Mouse (Mus musculus) kidney, embryonic 15.5 days (tissue): Measurements from ENCODE around the gene Izumo2. TPM values are rescaled to one million over a fixed set of nuclear protein-coding genes. Genes with fewer than 3 reads are reported as not detected.
"Not testable (repeated sequence)": the region's sequence is repeated elsewhere in the genome, so short reads cannot be mapped to it uniquely, and the experiment has no call there.

Experiments
- ATAC-seq: fragments of 200-750 bp; cut with Nextera tagmentation; replicated peaks from 2 replicates; pipeline ENCODE4 v1.8.0; 2017; ENCODE audit warnings: moderate TSS enrichment; ENCODE audit not compliant: low FRiP score
- H3K27ac ChIP-seq: fragments of 300-500 bp; sonication (generic); 2 replicates; pipeline ENCODE4 v1.5.1; 2015; ENCODE audit warnings: mild to moderate bottlenecking, inconsistent platforms
- H3K27me3 ChIP-seq: fragments of 300-500 bp; sonication (generic); 2 replicates; pipeline ENCODE4 v1.6.1; 2015; ENCODE audit warnings: inconsistent platforms
- H3K36me3 ChIP-seq: fragments of 300-500 bp; sonication (generic); 2 replicates; pipeline ENCODE4 v1.6.1; 2015; ENCODE audit warnings: inconsistent platforms
- H3K4me1 ChIP-seq: fragments of 300-500 bp; sonication (generic); 2 replicates; pipeline ENCODE4 v1.6.1; 2015; ENCODE audit warnings: inconsistent platforms
- H3K4me2 ChIP-seq: fragments of 300-500 bp; sonication (generic); 2 replicates; pipeline ENCODE4 v1.6.1; 2015; ENCODE audit warnings: moderate library complexity, mild to moderate bottlenecking, inconsistent platforms
- H3K4me3 ChIP-seq: fragments of 300-500 bp; sonication (generic); replicated peaks from 2 replicates; pipeline ENCODE4 v1.5.1; 2015; ENCODE audit warnings: mild to moderate bottlenecking, inconsistent platforms
- H3K9ac ChIP-seq: fragments of 300-500 bp; sonication (generic); 2 replicates; pipeline ENCODE4 v1.6.1; 2015; ENCODE audit warnings: mild to moderate bottlenecking, inconsistent platforms
- H3K9me3 ChIP-seq: fragments of 300-500 bp; sonication (generic); replicated peaks from 2 replicates; pipeline ENCODE4 v1.6.1; 2016; ENCODE audit warnings: inconsistent platforms
- WGBS: fragments of 180-500 bp; shearing (Covaris S2); methylation state at CpG from one replicate; pipeline ENCODE4 v1.1.7; 2015; ENCODE audit warnings: mixed read lengths; 5-methylcytosine and 5-hydroxymethylcytosine counted together
- polyA plus RNA-seq: library from polyadenylated mRNA; unstranded; fragments of >200 nt; fragmentation: Nextera tagmentation; extraction: Ambion mirVana; gene quantifications from 2 replicates; pipeline ENCODE4 v1.2.1, GENCODE M21; 2015

The Izumo2 gene
- polyA plus RNA-seq, 1 experiment from 2014 or later, result not detected

- Histone ChIP-seq H3K4me2 (no peak overlapping the region), H3K9me3 (0 out of 2 replicates have a peak, but pooled peaks cover 6% of the 10 kb centered on the region), H3K4me3 (no peak overlapping the region), H3K27ac (no peak overlapping the region), H3K4me1 (no peaks in the 10 kb centered on the region), H3K9ac (no peak overlapping the region), H3K27me3 (no peaks in the 10 kb centered on the region), H3K36me3 (no peaks in the 10 kb centered on the region)
- 78% methylated on average over 8 of the region's 8 CpGs for WGBS
- no peak for ATAC-seq
Measured at GRCm38 (mm10) chr7:44702985-44703384, 5.6 kb upstream of the Izumo2 start.

GRCm38 (mm10) chr7:44704363-44704762 is 4.2 kb upstream of the Izumo2 start:
- Histone ChIP-seq H3K4me3 (no peak overlapping the region), H3K27ac (no peak overlapping the region), H3K27me3 (no peaks in the 10 kb centered on the region), H3K9ac (no peak overlapping the region), H3K36me3 (no peaks in the 10 kb centered on the region), H3K4me1 (no peaks in the 10 kb centered on the region), H3K4me2 (no peak overlapping the region), H3K9me3 (0 out of 2 replicates have a peak, but pooled peaks cover 6% of the 10 kb centered on the region)
- no peak for ATAC-seq
- whole genome bisulfite sequencing, result 57% methylated on average over 3 of the region's 3 CpGs

DNA sequence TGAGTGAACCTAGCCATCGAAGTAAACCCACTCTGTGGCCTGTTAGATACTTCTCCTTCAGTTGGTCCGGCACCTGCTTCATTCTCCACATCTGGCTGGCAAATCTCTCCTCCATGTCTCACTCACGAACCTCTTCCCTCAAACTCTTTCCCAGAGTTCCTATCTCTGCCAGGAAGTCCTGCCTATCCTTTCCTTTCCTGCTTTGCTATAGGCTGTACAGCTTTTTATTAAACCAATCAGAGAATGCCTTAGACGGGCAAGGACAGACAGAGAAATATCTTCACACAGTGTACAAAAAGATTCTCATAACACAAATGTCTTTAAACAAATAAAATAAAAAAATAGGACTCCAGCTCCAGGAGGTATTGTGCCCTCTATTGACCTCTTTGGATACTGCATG is 3.5 kb upstream of the Izumo2 start:
- H3K4me3 ChIP-seq, result no peak overlapping the region
- no peak overlapping the region for H3K4me2 ChIP-seq
- no peak overlapping the region for H3K9ac ChIP-seq
- H3K9me3 ChIP-seq, result 0 out of 2 replicates have a peak, but pooled peaks cover 6% of the 10 kb centered on the region
- H3K27ac ChIP-seq, result no peak overlapping the region
- no peak for ATAC-seq
- H3K36me3 ChIP-seq, result no peaks in the 10 kb centered on the region
- H3K27me3 ChIP-seq, result no peaks in the 10 kb centered on the region
- H3K4me1 ChIP-seq, result no peaks in the 10 kb centered on the region
- WGBS, result 92% methylated on average over 4 of the region's 4 CpGs

DNA sequence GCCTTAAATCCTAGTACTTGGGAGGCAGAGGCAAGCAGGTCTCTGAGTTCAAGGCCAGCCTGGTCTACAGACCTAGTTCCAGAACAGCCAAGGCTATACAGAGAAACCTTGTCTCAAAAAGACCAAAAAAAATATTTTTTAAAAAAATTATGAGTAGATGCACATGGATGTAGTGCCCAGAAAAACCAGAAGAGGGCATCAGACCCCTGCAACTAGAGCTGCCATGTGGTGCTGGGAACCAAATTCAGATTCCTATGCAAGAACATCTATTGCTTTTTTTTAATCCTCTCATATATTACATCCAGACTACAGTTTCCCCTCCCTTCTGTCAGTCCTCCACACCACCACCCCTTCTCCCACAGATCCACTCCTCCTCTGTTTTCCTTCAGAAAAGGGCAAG is 2.2 kb upstream of the Izumo2 start:
- Histone ChIP-seq H3K27me3 (no peaks in the 10 kb centered on the region), H3K4me2 (no peak overlapping the region)

GRCm38 (mm10) chr7:44707169-44707675 is 1.3 kb upstream of the Izumo2 start:
- whole genome bisulfite sequencing, result 87% methylated on average over 5 of the region's 5 CpGs
- Histone ChIP-seq H3K9me3 (0 out of 2 replicates have a peak, but pooled peaks cover 6% of the 10 kb centered on the region), H3K4me1 (no peaks in the 10 kb centered on the region), H3K27me3 (no peaks in the 10 kb centered on the region), H3K9ac (no peak overlapping the region), H3K36me3 (no peaks in the 10 kb centered on the region), H3K4me2 (no peak overlapping the region), H3K27ac (no peak overlapping the region), H3K4me3 (no peak overlapping the region)
- no peak for ATAC-seq

More for the DNA sequence above, 2.2 kb upstream of the Izumo2 start:
- H3K27ac ChIP-seq, result no peak overlapping the region
- no peaks in the 10 kb centered on the region for H3K4me1 ChIP-seq
- H3K9ac ChIP-seq, result no peak overlapping the region
- H3K36me3 ChIP-seq, result no peaks in the 10 kb centered on the region
- 0 out of 2 replicates have a peak, but pooled peaks cover 6% of the 10 kb centered on the region for H3K9me3 ChIP-seq
- H3K4me3 ChIP-seq, result no peak overlapping the region
- no peak for ATAC-seq

- H3K4me1 ChIP-seq, ATAC-seq, H3K9ac ChIP-seq, H3K27ac ChIP-seq, H3K9me3 ChIP-seq, H3K4me3 ChIP-seq, H3K27me3 ChIP-seq, H3K36me3 ChIP-seq, H3K4me2 ChIP-seq: not testable (repeated sequence)
- 78% methylated on average over 6 of the region's 6 CpGs for WGBS
Measured at GRCm38 (mm10) chr7:44708093-44708492, 449 bp upstream of the Izumo2 start.

GRCm38 (mm10) chr7:44709881-44710280 is 1.3 kb downstream of the Izumo2 start:
- no peak for ATAC-seq
- Histone ChIP-seq H3K9me3 (0 out of 2 replicates have a peak, but pooled peaks cover 2% of the 10 kb centered on the region), H3K36me3 (no peaks in the 10 kb centered on the region), H3K4me3 (no peak overlapping the region), H3K4me1 (no peaks in the 10 kb centered on the region), H3K27me3 (no peaks in the 10 kb centered on the region), H3K27ac (no peak overlapping the region), H3K4me2 (no peak overlapping the region), H3K9ac (no peak overlapping the region)
- WGBS, result 87% methylated on average over 5 of the region's 5 CpGs

DNA sequence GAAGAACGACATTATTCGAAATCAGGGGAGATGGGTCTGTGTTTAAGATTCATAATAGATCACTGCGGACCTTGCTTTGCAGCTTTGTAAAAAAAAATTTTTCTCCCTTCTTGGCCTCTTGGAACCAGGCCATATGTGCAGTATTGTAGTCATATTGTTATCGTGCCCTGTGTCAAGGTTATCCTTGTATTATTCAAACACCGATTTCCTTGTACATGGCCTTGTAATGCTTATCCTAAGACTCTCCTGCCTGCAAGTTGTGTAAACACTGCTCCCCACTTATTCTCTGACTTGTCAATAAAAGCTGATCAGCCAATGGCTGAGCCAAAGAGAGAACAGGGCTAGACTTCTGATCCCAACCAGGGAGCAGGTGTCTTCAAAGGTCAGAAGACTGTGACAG is 13.5 kb downstream of the Izumo2 start:
- no peaks in the 10 kb centered on the region for H3K36me3 ChIP-seq
- H3K27ac ChIP-seq, result no peak overlapping the region
- H3K9me3 ChIP-seq, result no peaks in the 10 kb centered on the region
- H3K27me3 ChIP-seq, result no peaks in the 10 kb centered on the region
- no peak overlapping the region for H3K4me3 ChIP-seq
- 84% methylated on average over 5 of the region's 5 CpGs for WGBS
- no peak overlapping the region for H3K9ac ChIP-seq
- no peaks in the 10 kb centered on the region for H3K4me1 ChIP-seq
- ATAC-seq, result no peak
- no peak overlapping the region for H3K4me2 ChIP-seq

DNA sequence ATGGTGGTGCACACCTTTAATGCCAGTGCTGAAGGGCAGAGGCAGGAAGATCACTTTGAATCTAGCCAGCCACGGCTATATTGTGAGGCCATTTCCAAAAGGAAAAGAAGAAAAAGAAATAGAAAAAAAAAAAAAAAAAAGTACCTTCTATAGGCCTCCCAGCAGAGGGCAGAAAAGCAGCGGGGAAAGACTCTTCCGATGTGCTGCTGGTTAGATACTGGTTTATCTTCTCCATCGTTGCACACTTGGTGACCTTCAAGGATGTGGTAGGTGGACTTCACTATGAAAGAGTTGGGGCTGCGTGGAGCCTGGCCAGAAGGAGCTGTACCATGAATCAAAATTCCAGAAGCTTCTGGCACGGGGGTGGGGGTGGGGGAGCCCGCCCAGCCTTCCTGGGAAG is 15.8 kb downstream of the Izumo2 start:
- no peak for ATAC-seq
- H3K27me3 ChIP-seq, result no peaks in the 10 kb centered on the region
- no peak overlapping the region for H3K27ac ChIP-seq
- no peak overlapping the region for H3K4me2 ChIP-seq
- no peaks in the 10 kb centered on the region for H3K4me1 ChIP-seq
- H3K9me3 ChIP-seq, result no peaks in the 10 kb centered on the region; the same call in 1 of the 2 replicates
- no peaks in the 10 kb centered on the region for H3K36me3 ChIP-seq
- WGBS, result 24% methylated on average over 7 of the region's 7 CpGs
- no peak overlapping the region for H3K9ac ChIP-seq
- H3K4me3 ChIP-seq, result no peak overlapping the region

- H3K36me3 ChIP-seq, result no peaks in the 10 kb centered on the region
- H3K4me2 ChIP-seq, result no peak overlapping the region
- no peak for ATAC-seq
- no peak overlapping the region for H3K27ac ChIP-seq
- 74% methylated on average over 6 of the region's 6 CpGs for WGBS
- no peak overlapping the region for H3K4me3 ChIP-seq
- no peaks in the 10 kb centered on the region for H3K4me1 ChIP-seq
- H3K9me3 ChIP-seq, result no peaks in the 10 kb centered on the region; the same call in 1 of the 2 replicates
- no peaks in the 10 kb centered on the region for H3K27me3 ChIP-seq
- no peak overlapping the region for H3K9ac ChIP-seq
Measured at GRCm38 (mm10) chr7:44726343-44726742, 17.8 kb downstream of the Izumo2 start.

DNA sequence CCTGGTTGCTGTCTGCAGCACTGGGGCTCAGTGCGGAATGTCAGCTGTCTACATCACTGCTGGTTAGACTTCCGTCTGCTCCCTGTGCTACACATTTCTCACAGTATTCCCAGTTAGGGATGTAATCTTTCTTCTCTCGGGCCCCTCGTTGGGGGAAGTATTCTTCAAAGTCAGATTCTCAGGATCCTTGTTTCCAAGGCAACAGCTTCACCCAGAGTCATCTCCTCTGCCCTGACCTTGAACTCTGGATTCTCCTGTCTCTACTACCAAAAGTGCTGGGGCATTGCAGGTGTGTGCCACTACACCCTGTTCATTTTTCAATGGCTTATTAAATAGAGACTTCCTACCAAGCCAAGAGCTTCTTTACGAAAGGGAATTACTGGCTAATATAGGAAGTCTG is 18.6 kb downstream of the Izumo2 start:
- 58% methylated on average over 5 of the region's 5 CpGs for WGBS
- Histone ChIP-seq H3K36me3 (peaks cover 4% of the 10 kb centered on the region; the same call in 1 of the 2 replicates), H3K27me3 (no peaks in the 10 kb centered on the region), H3K9ac (no peak overlapping the region), H3K9me3 (no peaks in the 10 kb centered on the region; the same call in 1 of the 2 replicates), H3K4me3 (no peak overlapping the region), H3K4me1 (no peaks in the 10 kb centered on the region), H3K4me2 (no peak overlapping the region), H3K27ac (no peak overlapping the region)
- no peak for ATAC-seq

DNA sequence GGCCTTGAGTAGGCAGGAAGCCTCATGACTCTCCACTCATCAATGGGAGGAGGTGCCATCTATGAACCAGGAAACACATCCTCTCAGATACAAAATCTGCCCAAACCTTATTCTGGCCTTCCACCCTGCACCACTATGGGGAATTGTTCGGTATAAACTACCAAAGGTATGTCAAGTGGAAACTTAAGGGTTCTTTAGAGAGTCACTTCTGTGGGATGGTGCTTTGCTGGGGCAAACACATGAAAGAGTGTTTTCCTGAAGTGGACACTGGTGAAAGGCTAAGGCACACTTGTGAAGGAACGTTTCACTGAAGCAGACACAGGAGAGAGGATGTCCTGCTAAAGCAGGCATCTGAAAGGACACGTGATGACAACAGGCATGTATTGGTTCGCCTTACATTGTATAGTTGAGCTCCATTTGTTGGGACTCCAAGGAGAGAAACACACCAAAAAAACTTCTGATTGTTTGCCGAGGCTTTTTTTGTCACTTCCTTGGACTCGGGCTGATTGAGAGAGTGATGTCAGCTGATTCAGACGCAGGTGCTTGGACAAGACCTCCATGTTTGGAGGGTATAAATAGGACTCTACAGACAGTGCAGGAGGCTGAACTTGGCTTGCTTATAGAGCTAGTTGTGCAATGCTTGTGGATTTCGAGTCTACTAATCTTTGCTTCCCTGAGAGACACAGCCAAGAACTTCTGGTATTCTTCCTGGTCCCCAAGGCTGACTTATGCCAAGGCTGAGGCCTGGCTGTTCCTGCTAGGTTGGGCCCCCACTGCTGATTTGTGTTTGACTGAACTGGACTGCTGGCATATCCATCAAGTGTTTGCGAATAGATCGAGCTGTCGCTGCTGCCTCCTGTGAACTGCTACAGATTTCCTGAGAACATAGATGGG is 19.8 kb downstream of the Izumo2 start:
- H3K4me1 ChIP-seq, result no peaks in the 10 kb centered on the region
- WGBS, result 90% methylated on average over 11 of the region's 11 CpGs
- H3K27me3 ChIP-seq, result no peaks in the 10 kb centered on the region
- H3K9me3 ChIP-seq, result no peaks in the 10 kb centered on the region; the same call in 1 of the 2 replicates
- no peak overlapping the region for H3K9ac ChIP-seq
- H3K4me3 ChIP-seq, result no peak overlapping the region
- H3K4me2 ChIP-seq, result no peak overlapping the region
- peaks cover 14% of the 10 kb centered on the region; the same call in 1 of the 2 replicates for H3K36me3 ChIP-seq
- H3K27ac ChIP-seq, result no peak overlapping the region
- ATAC-seq, result no peak
